Mouse (Mus musculus) cerebellum, adult 18-20 months (tissue): Measurements from ENCODE around the gene Slc25a13.

Source experiments
- DNase-seq, 2 experiments: peaks; one replicate each; pipeline ENCODE4 v3.0.0; 2021

Gene Slc25a13

GRCm38 (mm10) chr6:6167339-6168126 lies 49.4 kb downstream of the Slc25a13 start:
- DNase-seq = no peak

GRCm38 (mm10) chr6:6162993-6163623 lies 53.9 kb downstream of the Slc25a13 start:
- no peak for DNase-seq

GRCm38 (mm10) chr6:6162146-6162545 lies 54.8 kb downstream of the Slc25a13 start:
- peak; percentile 10 to 31 for DNase-seq

- DNase-seq = peak in 1 of 2 experiments; percentile 18
Observed at GRCm38 (mm10) chr6:6160645-6161426, 56.1 kb downstream of the Slc25a13 start.

GRCm38 (mm10) chr6:6159221-6159859 lies 57.6 kb downstream of the Slc25a13 start:
- DNase-seq = no peak

GRCm38 (mm10) chr6:6153426-6153825 lies 63.5 kb downstream of the Slc25a13 start:
- DNase-seq = no peak

GRCm38 (mm10) chr6:6150811-6151210 lies 66.2 kb downstream of the Slc25a13 start:
- no peak for DNase-seq

GRCm38 (mm10) chr6:6149751-6150150 lies 67.2 kb downstream of the Slc25a13 start:
- DNase-seq = no peak

GRCm38 (mm10) chr6:6149329-6149728 lies 67.6 kb downstream of the Slc25a13 start:
- no peak for DNase-seq

- no peak for DNase-seq
Observed at GRCm38 (mm10) chr6:6145412-6145811, 71.6 kb downstream of the Slc25a13 start.

- no peak for DNase-seq
Observed at GRCm38 (mm10) chr6:6143525-6143924, 73.4 kb downstream of the Slc25a13 start.

GRCm38 (mm10) chr6:6140370-6140769 lies 76.6 kb downstream of the Slc25a13 start:
- DNase-seq = no peak

GRCm38 (mm10) chr6:6139061-6139460 lies 77.9 kb downstream of the Slc25a13 start:
- DNase-seq = no peak

GRCm38 (mm10) chr6:6136812-6137211 lies 80.2 kb downstream of the Slc25a13 start:
- no peak for DNase-seq

GRCm38 (mm10) chr6:6134935-6135334 lies 82.0 kb downstream of the Slc25a13 start:
- DNase-seq = no peak

GRCm38 (mm10) chr6:6133556-6134050 lies 83.4 kb downstream of the Slc25a13 start:
- DNase-seq = no peak

GRCm38 (mm10) chr6:6132047-6132446 lies 84.9 kb downstream of the Slc25a13 start:
- no peak for DNase-seq

GRCm38 (mm10) chr6:6125620-6126019 lies 91.4 kb downstream of the Slc25a13 start:
- DNase-seq = peak; percentile 70 to 76

- no peak for DNase-seq
Observed at GRCm38 (mm10) chr6:6121904-6122303, 95.1 kb downstream of the Slc25a13 start.

GRCm38 (mm10) chr6:6120841-6121240 lies 96.1 kb downstream of the Slc25a13 start:
- DNase-seq = no peak

- peak; percentile 37 to 39 for DNase-seq
Observed at GRCm38 (mm10) chr6:6115771-6116170, 101.2 kb downstream of the Slc25a13 start.

GRCm38 (mm10) chr6:6113776-6114175 lies 103.2 kb downstream of the Slc25a13 start:
- no peak for DNase-seq
